Mouse (Mus musculus) liver, embryonic 14.5 days (tissue): ENCODE data around the gene Ubtd2. TPM values are rescaled to one million over a fixed set of nuclear protein-coding genes. Genes with fewer than 3 reads are reported as not detected.

Experiments
- ATAC-seq: fragments of 200-750 bp; cut with Nextera tagmentation; 2 replicates; pipeline ENCODE4 v1.8.0; 2017; ENCODE audit warnings: moderate number of reproducible peaks, mild to moderate bottlenecking, moderate library complexity; ENCODE audit not compliant: insufficient read depth
- DNase-seq, 3 experiments: peaks; one replicate each; pipeline ENCODE4 v3.0.0-alpha.2; 2012 to 2013; ENCODE audit warnings: low read depth in 3 of 3, low spot score in 3 of 3
- H3K27ac ChIP-seq: fragments of 300-500 bp; sonication (generic); 2 replicates; pipeline ENCODE4 v1.5.1; 2014; ENCODE audit warnings: moderate library complexity, mild to moderate bottlenecking, control low read depth, inconsistent platforms
- H3K27me3 ChIP-seq: fragments of 300-500 bp; sonication (generic); 2 replicates; pipeline ENCODE4 v1.6.1; 2014; ENCODE audit warnings: mild to moderate bottlenecking, low read length, moderate library complexity; ENCODE audit not compliant: control insufficient read depth, insufficient read depth
- H3K36me3 ChIP-seq: fragments of 300-500 bp; sonication (generic); replicated peaks from 2 replicates; pipeline ENCODE4 v1.6.1; 2014; ENCODE audit warnings: low read depth; ENCODE audit not compliant: control insufficient read depth, insufficient read depth
- H3K4me1 ChIP-seq, 2 experiments: fragments of 200-500 bp in 1 of 2; fragments of 300-500 bp in 1 of 2; sonication (generic) in 1 of 2; replicated peaks; 2 replicates each; pipeline ENCODE4 v1.6.1; 2012 to 2014; ENCODE audit warnings: antibody characterized with exemption in 1 of 2, inconsistent platforms in 1 of 2, low read length in 1 of 2; ENCODE audit not compliant: control insufficient read depth in 2 of 2, insufficient read depth in 2 of 2
- H3K4me2 ChIP-seq: fragments of 300-500 bp; sonication (generic); 2 replicates; pipeline ENCODE4 v1.6.1; 2014; ENCODE audit warnings: low read depth, mild to moderate bottlenecking, control low read depth, moderate library complexity
- H3K4me3 ChIP-seq, 2 experiments: fragments of 200-500 bp in 1 of 2; fragments of 300-500 bp in 1 of 2; sonication (generic) in 1 of 2; 2 replicates each; pipeline ENCODE4 v1.5.1; 2012 to 2014; ENCODE audit warnings: low read depth in 2 of 2, low read length in 2 of 2, mild to moderate bottlenecking in 2 of 2, control low read depth in 1 of 2, inconsistent platforms in 1 of 2, moderate library complexity in 1 of 2; ENCODE audit not compliant: insufficient read depth in 1 of 2
- H3K9ac ChIP-seq: fragments of 300-500 bp; sonication (generic); replicated peaks from 2 replicates; pipeline ENCODE4 v1.6.1; 2014; ENCODE audit warnings: mild to moderate bottlenecking, control low read depth, moderate library complexity
- H3K9me3 ChIP-seq: fragments of 300-500 bp; sonication (generic); 2 replicates; pipeline ENCODE4 v1.6.1; 2016; ENCODE audit warnings: low read length, mixed read lengths; ENCODE audit not compliant: control insufficient read depth
- CTCF ChIP-seq: IDR thresholded peaks from 2 replicates; pipeline ENCODE4 v1.5.1; 2016; ENCODE audit warnings: antibody characterized with exemption, low read depth, control low read depth
- EP300 ChIP-seq: IDR thresholded peaks from 2 replicates; pipeline ENCODE4 v1.6.1; 2016; ENCODE audit warnings: antibody characterized with exemption, low read depth
- WGBS: fragments of 180-500 bp; shearing (Covaris S2); extraction: QIAGEN DNeasy Blood & Tissue Kit; methylation state at CpG from one replicate; pipeline ENCODE4 v1.1.7; 2014; ENCODE audit not compliant: insufficient replicate concordance; 5-methylcytosine and 5-hydroxymethylcytosine counted together
- polyA plus RNA-seq, 2 experiments: library from polyadenylated mRNA; depleted of rRNA in 1 of 2; stranded (reverse) in 1 of 2; unstranded in 1 of 2; fragments of >200 nt; fragmentation: Nextera tagmentation in 1 of 2; extraction: Ambion mirVana in 1 of 2; gene quantifications; 2 replicates each; pipeline versions ENCODE4 v1.2.1 to v1.2.3; 2012 to 2014

Gene Ubtd2
- 1.8 and 3.2 TPM in 2 replicates for polyA plus RNA-seq (2012; rRNA removed)
- 2.8 and 4.4 TPM in 2 replicates for polyA plus RNA-seq (2014; fragmentation: Nextera tagmentation; extraction: Ambion mirVana)

DNA sequence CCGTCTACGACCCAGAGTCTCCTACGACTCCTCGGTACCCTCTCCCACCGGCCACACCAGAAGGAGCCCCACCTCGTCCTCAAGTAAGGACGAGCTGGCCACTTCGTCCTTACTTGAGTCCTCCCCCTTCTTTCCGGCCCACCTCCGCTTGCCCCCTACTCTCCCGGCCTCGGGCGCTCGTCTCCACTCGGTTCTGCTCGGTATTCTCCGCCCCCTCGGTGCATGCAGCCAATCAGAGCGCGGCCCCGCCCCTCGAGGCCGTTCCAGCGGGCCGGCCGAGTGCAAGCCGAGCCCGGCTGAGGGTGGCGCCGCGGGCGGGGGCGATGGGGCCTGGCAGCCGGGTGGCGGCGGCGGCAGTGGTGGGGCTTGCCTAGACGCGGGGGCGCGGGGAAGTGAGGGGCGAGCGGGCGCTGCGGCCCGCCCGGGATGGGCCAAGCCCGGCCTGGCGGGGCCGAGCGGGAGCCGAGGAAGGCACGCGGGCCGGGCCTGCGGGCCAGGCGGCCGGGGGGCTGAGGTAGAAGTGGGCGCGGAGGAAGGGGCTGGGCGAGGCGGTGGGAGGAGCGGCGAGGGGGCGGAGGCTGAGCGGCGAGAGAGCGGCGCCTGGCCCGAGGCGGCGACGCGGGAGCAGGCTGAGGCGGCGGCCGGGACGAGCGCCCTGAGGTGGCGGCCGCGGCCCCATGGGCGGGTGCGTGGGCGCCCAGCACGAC is at the start of gene Ubtd2:
Ubtd2 (plus strand) TSS at position 571 of the 707 bp plus-strand sequence.
- DNase-seq = peak; percentile 81 to 83 (median 81)
- no peak within 1 kb of the TSS for H3K27ac ChIP-seq
- H3K4me3 ChIP-seq = peak within 1 kb of the TSS; percentile 72 to 77
- H3K9me3 ChIP-seq = no peaks in the 10 kb centered on the region
- WGBS = under 1% methylated on average over 85 of the region's 86 CpGs
- no peaks in the 10 kb centered on the region for H3K36me3 ChIP-seq
- TF ChIP-seq CTCF = no peak
- no peak for TF ChIP-seq EP300
- H3K27me3 ChIP-seq = peaks cover 13% of the 10 kb centered on the region
- peak within 1 kb of the TSS; percentile 96 for H3K4me2 ChIP-seq
- peaks cover 4 to 8% of the 10 kb centered on the region in 2 experiments; a peak in 3 of 4 replicates for H3K4me1 ChIP-seq
- ATAC-seq = peak; percentile 95
- peak within 1 kb of the TSS; percentile 62 for H3K9ac ChIP-seq

DNA sequence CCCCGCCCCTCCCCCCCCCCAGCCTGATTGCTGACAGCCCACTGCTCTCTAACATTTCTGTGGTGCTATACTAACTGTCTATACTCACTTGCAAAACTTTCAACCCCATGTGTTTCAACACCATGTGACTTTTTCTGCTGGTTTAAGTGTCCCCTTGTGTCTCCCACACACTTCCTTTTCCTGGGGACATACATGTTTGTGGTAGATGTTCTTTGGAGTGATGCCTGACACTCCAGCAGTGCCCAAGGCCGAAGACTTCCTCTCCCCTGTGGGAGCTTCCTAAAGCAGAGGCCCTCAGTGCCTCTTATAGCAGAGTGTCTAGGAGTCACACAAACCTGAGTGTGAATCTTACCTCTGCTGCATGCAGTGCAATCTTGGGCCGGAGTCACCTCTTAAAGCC is 47.3 kb upstream of the Ubtd2 start:
- 33% methylated on average over 3 of the region's 3 CpGs for WGBS
- H3K4me3 ChIP-seq = no peak overlapping the region
- no peaks in the 10 kb centered on the region for H3K4me1 ChIP-seq
- H3K27me3 ChIP-seq = no peaks in the 10 kb centered on the region
- H3K36me3 ChIP-seq = no peaks in the 10 kb centered on the region
- TF ChIP-seq CTCF = no peak
- no peak for TF ChIP-seq EP300
- H3K27ac ChIP-seq = no peak overlapping the region
- H3K9ac ChIP-seq = no peak overlapping the region
- no peaks in the 10 kb centered on the region for H3K9me3 ChIP-seq
- DNase-seq = no peak
- no peak overlapping the region for H3K4me2 ChIP-seq
- no peak for ATAC-seq

- DNase-seq = no peak
- no peaks in the 10 kb centered on the region for H3K36me3 ChIP-seq
- H3K27me3 ChIP-seq = no peaks in the 10 kb centered on the region
- H3K9me3 ChIP-seq = no peaks in the 10 kb centered on the region
- no peaks in the 10 kb centered on the region for H3K4me1 ChIP-seq
- H3K4me2 ChIP-seq = no peak overlapping the region
- no peak for TF ChIP-seq EP300
- TF ChIP-seq CTCF = no peak
- no peak overlapping the region for H3K9ac ChIP-seq
- H3K4me3 ChIP-seq = no peak overlapping the region
- no peak for ATAC-seq
- no peak overlapping the region for H3K27ac ChIP-seq
Measured at GRCm38 (mm10) chr11:32409052-32409451, 46.1 kb upstream of the Ubtd2 start.

DNA sequence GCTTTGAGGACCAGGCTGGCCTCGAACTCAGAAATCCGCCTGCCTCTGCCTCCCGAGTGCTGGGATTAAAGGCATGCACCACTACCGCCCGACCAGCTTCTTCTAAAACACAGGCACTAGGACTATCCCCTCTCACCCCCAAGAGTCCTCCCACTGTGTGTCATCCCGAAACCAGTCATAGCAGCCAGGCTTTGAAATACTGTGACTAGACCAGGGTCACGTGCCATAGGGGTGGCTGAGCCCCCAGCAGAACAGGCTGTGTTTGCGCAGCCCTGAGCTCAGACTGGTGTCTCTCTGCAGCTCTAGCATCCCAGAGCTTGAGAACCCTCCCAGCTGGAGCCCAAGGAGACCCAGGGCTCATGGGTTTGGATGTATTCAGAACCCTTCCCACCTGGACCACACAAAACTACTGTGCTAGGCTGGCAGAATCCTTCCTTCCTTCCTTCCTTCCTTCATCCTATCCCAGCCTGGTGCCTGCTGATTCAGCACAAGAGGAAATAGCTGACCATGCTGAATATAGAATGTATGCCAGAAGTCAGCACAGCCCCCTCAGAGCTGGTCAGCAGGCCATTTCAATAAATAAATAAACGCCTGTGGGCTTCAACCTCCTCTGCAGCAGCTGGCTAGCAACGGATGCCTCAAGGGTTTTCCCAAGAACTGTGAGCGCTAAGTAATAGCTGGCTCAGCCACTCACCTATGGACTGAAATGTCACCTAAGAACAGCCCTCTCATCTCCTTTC is 45.2 kb upstream of the Ubtd2 start:
- ATAC-seq (no peak), DNase-seq (no peak)
- Histone ChIP-seq H3K36me3 (no peaks in the 10 kb centered on the region), H3K4me1 (no peaks in the 10 kb centered on the region), H3K4me2 (no peak overlapping the region), H3K27me3 (no peaks in the 10 kb centered on the region), H3K9me3 (no peaks in the 10 kb centered on the region), H3K9ac (no peak overlapping the region), H3K27ac (no peak overlapping the region), H3K4me3 (no peak overlapping the region)
- TF ChIP-seq EP300 (no peak), CTCF (no peak)
- WGBS = 65% methylated on average over 11 of the region's 11 CpGs

DNA sequence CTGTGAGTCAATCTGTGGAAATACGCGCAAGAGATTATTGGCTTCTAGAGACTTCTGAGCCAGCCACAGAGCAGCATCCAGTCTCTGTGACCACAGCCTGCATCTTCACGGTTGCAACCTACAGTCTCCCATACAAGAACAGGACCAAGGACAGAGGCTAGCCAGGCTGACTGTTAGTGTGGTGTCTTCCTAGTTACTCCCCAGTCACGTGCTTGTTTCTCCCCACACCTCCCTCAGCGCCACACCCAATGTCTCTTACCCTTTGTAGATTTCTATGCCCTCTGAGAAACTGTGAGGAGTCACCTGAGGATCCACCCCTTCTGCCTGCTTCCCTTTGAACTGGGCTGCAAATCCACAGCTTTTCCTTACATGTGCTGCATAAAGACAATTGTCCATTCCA is 35.2 kb upstream of the Ubtd2 start:
- Histone ChIP-seq H3K36me3 (no peaks in the 10 kb centered on the region), H3K4me3 (no peak overlapping the region), H3K4me1 (no peaks in the 10 kb centered on the region), H3K9me3 (no peaks in the 10 kb centered on the region), H3K27ac (no peak overlapping the region), H3K27me3 (no peaks in the 10 kb centered on the region), H3K9ac (no peak overlapping the region), H3K4me2 (no peak overlapping the region)
- no peak for DNase-seq
- no peak for ATAC-seq
- TF ChIP-seq CTCF (no peak), EP300 (no peak)
- 67% methylated on average over 5 of the region's 5 CpGs for WGBS
